Mouse (Mus musculus): ENCODE data around the gene Plekhg5. TPM values are rescaled to one million over a fixed set of nuclear protein-coding genes. Genes with fewer than 3 reads are reported as not detected.
"Not testable (repeated sequence)": the region's sequence is repeated elsewhere in the genome, so short reads cannot be mapped to it uniquely, and the experiment has no call there.

Gene Plekhg5
- total RNA-seq (2021), result 10 to 100 TPM; 17.1 to 20.1 TPM
- long read RNA-seq, experiment 1, transcript Plekhg5-204 (22 exons, 3,818 nt), result major isoform, 5 of 15 reads
- long read RNA-seq, experiment 1, partial matches to known transcripts, result 6 of 15 reads
- long read RNA-seq, experiment 1, other reads (novel, unspliced or antisense), result 1 of 15 reads
- long read RNA-seq, experiment 2, partial matches to known transcripts, result 6 of 19 reads
- long read RNA-seq, experiment 2, other reads (novel, unspliced or antisense), result 5 of 19 reads

- DNase-seq, result peak; percentile 80
Measured at GRCm38 (mm10) chr4:152072121-152072601, at the start of gene Plekhg5. TSS of gene Plekhg5 (plus strand) at chr4:152072498.

DNA sequence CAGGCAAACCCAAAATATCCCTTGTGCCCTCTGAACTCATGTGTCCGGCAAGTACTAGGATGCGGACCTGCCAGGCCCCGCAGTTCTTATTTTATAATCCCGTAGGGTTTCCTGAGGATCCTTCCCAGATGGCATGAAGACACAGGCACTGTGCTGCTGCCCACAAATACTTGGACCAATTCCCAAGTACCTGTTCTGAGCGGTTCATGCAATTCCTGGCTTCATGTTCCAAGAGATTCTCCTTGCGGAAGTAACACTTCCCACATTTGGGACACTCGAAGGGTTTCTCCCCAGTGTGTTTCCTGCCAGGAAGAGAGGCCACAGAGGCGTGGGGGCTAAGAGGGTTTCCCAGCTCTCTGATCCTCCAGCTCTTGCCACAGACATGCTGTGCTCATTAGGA is 49.8 kb upstream of the Plekhg5 start:
- DNase-seq, result no peak

DNA sequence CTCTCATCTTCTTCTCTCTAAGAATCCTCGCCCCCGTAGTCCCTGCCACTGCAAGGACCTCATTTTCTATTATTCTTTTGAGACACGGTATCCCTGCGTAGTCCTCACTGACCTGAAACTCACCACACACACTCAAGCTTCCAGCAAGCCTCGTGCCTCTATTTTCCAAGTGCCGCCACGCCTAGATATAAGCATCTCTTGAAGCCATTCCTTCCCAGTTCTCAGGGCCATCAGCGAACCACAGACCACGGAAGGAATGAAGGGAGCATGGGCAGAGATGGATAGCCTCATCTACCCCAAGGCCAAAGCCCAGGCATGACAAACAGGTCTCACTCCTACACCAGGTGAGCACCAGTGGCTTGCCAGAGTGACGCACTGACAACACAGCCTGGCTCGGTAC is 47.8 kb upstream of the Plekhg5 start:
- DNase-seq, result no peak

GRCm38 (mm10) chr4:152026751-152027508 is 45.4 kb upstream of the Plekhg5 start:
- peak; percentile 66 for DNase-seq

- peak; percentile 97 for DNase-seq
Measured at GRCm38 (mm10) chr4:152027524-152027923, 44.8 kb upstream of the Plekhg5 start, which contains the start of gene Zbtb48. TSS of gene Zbtb48 (minus strand) at chr4:152027671.

GRCm38 (mm10) chr4:152028456-152028855 is 43.8 kb upstream of the Plekhg5 start:
- DNase-seq, result no peak

DNA sequence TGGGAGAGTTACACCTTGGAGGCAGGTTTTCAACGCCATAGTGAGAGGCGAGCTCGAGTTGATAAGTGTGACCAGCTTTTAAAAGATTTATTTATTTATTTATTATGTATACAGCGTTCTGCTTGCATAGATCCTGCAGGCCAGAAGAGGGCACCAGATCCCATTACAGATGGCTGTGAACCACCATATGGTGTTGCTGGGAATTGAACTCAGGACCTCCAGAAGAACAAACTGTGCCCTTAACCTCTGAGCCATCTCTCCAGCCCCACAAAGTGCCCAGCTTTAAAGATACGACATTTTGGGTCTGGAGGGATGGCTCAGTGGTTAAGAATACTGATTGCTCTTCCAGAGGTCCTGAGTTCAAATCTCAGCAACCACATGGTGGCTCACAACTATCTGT is 43.2 kb upstream of the Plekhg5 start:
- DNase-seq, result no peak

DNA sequence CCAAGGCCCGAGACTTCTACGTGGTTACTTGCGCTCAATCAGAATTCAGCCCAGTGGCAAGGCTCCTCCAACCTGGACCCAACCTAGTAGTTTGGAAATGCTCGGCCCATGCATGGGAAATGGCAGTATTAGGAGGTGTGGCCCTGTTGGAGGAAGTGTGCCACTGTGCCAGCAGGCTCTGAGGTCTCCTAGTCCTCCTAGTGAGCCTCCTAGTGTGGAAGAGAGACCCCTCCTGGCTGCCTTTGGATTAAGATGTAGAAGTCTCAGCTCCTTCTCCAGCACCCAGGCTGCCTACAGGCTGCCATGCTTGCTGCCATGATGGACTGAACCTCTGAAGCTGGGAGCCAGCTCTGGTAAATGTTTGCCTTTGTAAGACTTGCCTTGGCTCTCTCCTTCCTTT is 42.3 kb upstream of the Plekhg5 start:
- DNase-seq, result no peak

GRCm38 (mm10) chr4:152032922-152033321 is 39.4 kb upstream of the Plekhg5 start:
- no peak for DNase-seq

DNA sequence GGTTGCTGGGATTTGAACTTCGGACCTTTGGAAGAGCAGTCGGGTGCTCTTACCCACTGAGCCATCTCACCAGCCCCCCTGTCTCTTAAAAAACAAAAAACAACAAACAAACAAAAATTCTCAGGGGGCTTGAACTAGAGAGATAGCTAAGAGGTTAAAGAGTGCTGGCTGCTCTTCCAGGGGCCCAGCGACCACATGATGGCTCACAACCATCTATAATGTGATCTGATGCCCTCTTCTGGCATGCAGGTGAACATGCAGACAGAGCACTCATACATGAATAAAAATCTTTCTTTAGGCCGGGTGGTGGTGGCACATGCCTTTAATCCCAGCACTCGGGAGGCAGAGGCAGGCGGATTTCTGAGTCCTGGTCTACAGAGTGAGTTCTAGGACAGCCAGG is 35.8 kb upstream of the Plekhg5 start:
- DNase-seq, result not testable (repeated sequence)

GRCm38 (mm10) chr4:152038225-152038984 is 33.9 kb upstream of the Plekhg5 start, which contains the start of gene Tas1r1:
TSS of gene Tas1r1 (minus strand) at chr4:152038568.
- DNase-seq, result no peak

- peak; percentile 97 for DNase-seq
Measured at GRCm38 (mm10) chr4:152038985-152039830, 33.1 kb upstream of the Plekhg5 start, which contains the start of gene Nol9. TSS of gene Nol9 (plus strand) at chr4:152039321.

- no peak for DNase-seq
Measured at GRCm38 (mm10) chr4:152039831-152040310, 32.4 kb upstream of the Plekhg5 start.

DNA sequence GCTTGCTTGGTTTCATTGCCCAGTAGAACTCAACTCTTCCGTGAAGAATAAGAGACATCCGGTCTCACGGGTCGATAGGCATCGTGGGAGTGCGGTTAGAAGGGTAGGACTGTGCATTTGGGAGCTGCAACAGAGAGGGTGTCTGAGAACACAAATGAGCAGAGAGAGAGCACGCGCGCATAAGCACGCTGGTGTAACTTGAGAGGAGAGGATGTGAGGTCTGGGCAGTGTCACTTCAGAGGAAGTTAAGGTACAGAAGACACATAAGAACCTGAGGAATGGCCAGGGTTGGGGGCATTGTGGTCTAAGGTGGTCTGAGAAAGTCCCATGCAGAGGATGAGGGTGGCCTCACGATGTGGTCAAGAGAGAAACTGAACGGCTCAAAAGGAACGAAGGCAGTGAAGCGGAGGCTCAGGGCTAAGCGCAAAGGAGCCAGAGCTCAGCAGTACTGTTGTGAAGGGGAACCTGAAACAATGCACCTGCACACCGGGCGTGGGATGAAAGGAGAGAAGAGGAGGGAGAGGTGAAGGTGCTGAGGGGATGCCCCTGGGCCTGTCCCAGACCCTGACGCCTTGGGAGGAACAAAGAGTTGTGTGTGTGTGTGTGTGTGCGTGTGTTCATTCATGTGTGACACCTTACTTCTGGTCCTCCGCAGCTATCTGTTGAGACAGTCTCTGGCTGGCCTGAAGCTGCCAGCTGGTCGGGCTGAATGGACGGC is 30.2 kb upstream of the Plekhg5 start:
- no peak for DNase-seq

- DNase-seq, result no peak
Measured at GRCm38 (mm10) chr4:152043171-152043570, 29.1 kb upstream of the Plekhg5 start.

DNA sequence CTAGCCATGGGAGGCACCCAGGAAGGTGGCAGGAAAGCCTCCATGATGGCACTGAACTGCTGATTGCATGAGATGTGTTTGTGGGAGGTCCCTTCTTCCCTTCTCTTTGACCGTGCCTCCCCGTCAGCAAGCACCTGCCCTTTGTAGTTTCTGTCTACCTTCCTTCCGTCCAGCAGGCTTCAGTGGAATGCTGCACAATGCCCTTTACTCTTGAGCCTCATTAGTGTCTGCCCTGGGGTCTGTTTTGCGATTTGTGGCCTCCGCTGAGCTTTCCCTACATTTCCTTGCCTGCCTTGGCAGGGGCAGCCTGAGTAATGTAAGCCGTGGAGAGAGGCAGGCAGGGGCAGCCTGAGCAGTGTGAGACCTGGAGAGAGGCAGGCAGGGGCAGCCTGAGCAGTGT is 27.7 kb upstream of the Plekhg5 start:
- DNase-seq, result no peak

DNA sequence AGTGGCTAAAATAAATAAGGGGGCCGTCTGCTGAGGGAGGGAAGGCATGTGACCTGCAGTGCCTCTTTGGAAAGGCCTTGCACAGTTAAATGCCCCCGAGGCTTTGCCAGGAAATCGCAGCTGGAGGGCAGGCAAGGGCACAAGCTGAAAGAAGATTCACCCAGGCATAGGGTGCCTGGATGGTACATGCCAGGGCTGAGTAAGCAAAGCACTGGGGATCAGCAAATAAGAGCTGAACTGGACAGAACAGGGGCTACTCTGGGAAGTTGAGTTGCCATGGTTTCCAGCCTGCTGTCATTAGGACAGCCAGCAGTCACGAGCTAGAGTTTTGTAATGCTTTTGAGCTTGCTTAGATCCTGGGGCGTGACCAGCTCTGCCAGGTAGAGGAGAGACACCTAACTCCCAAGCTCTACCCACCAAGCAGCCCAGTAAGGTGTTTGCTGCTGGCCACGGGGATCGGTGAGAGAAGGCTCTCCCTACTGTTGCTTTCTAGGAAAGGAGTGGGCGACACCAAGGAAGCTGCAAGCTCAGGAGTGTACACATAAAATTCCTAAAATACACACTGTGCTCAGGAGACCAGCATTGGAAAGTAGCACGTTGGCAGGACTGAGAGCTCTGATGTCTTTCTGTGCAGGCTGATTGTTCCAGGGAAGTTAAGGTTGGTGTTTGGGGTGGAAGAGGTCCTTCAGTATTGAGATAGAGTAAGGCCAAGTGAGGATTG is 9.7 kb upstream of the Plekhg5 start:
- peak; percentile 59 for DNase-seq

DNA sequence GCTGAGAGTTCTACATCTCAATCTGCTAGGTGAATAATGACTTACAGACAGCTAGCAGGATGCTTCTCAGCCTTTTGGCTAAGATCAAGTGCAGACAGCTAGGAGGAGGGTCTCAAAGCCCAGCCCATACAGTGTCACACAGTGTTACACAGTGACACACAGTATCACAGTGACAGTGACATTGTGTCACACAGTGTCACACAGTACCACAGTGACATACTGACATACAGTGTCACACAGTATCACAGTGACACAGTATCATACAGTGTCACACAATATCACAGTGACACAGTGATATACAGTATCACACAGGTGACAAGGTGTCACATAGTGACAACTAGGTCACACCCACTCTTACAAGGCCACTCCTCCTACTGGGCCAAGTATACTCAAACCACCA is 5.0 kb upstream of the Plekhg5 start:
- no peak for DNase-seq

DNA sequence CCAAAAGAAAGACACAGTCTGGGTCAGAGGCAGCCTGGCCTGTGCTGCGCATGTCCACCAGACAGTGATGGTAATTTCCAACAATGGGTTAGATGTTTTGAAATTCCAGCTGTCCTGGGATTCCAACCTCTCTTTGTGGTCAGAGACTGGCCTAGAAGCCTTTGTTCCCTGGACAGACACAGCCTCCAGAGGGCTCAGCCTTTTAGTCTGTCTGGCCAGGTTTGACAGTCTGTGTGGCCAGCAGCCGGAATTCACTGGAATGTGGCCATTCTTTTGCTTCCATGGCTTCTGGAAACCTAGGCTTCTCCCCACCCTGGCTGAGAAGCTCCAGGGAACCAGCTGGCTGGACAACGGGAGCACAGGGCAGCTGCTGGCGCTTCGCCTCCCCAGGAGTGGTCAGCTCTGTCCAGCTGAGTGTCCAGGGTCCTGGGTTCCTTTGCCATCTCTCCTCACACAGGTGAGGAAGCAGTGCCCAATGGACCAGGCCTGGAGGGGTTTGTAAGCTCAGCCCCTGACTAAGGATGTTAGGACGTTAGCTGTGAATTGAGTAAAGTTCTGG is 4.1 kb upstream of the Plekhg5 start:
- peak; percentile 48 for DNase-seq

GRCm38 (mm10) chr4:152069245-152069644 is 3.1 kb upstream of the Plekhg5 start:
- DNase-seq, result no peak
